Mouse (Mus musculus) megakaryocyte-erythroid progenitor cell, adult 5-6 weeks (primary cell): ENCODE measurements around the gene Gpr157. TPM values are rescaled to one million over a fixed set of nuclear protein-coding genes. Genes with fewer than 3 reads are reported as not detected.
A peak's percentile ranks its signal among the peaks of the same experiment; 100 is the strongest.

ENCODE experiments used
- ATAC-seq: replicated peaks from 2 replicates; pipeline ENCODE4 v1.8.0; 2016; ENCODE audit warnings: mild to moderate bottlenecking, inconsistent platforms; ENCODE audit not compliant: severe bottlenecking, poor library complexity, low FRiP score, low TSS enrichment
- total RNA-seq, 2 experiments: library from RNA; stranded (forward) in 1 of 2; stranded (reverse) in 1 of 2; fragments of 200-1000, 215-1000 nt in 1 of 2; fragments of >200 nt in 1 of 2; fragmentation: Nextera tagmentation in 1 of 2; gene quantifications; 2 replicates each; pipeline ENCODE4 v1.2.3; 2014 to 2017

Gpr157 gene
- total RNA-seq, 2 experiments from 2014 or later: 0.33 TPM

GRCm38 (mm10) chr4:150097847-150098246 lies 10.7 kb downstream of the Gpr157 start:
- ATAC-seq: no peak

GRCm38 (mm10) chr4:150098880-150099279 lies 11.7 kb downstream of the Gpr157 start:
- ATAC-seq: peak; percentile 83

GRCm38 (mm10) chr4:150102822-150103221 lies 15.7 kb downstream of the Gpr157 start:
- ATAC-seq: no peak

GRCm38 (mm10) chr4:150105671-150106070 lies 18.5 kb downstream of the Gpr157 start:
- ATAC-seq: no peak

- ATAC-seq: no peak
Measured at GRCm38 (mm10) chr4:150106637-150107036, 19.5 kb downstream of the Gpr157 start.

GRCm38 (mm10) chr4:150109636-150110035 lies 22.5 kb downstream of the Gpr157 start:
- ATAC-seq: peak; percentile 42; the same call in 1 of the 2 replicates

- no peak for ATAC-seq
Measured at GRCm38 (mm10) chr4:150110373-150110772, 23.2 kb downstream of the Gpr157 start.

- peak; percentile 71; the same call in 1 of the 2 replicates for ATAC-seq
Measured at GRCm38 (mm10) chr4:150112867-150113266, 25.7 kb downstream of the Gpr157 start.

GRCm38 (mm10) chr4:150114505-150115061 lies 27.4 kb downstream of the Gpr157 start:
- no peak for ATAC-seq

- ATAC-seq: peak; percentile 59
Measured at GRCm38 (mm10) chr4:150117311-150117710, 30.1 kb downstream of the Gpr157 start.

GRCm38 (mm10) chr4:150118163-150118562 lies 31.0 kb downstream of the Gpr157 start:
- ATAC-seq: no peak

- no peak for ATAC-seq
Measured at GRCm38 (mm10) chr4:150119055-150119454, 31.9 kb downstream of the Gpr157 start, which contains the start of gene Slc2a5. Gene Slc2a5 (plus strand): TSS chr4:150119283.

GRCm38 (mm10) chr4:150119640-150120039 lies 32.5 kb downstream of the Gpr157 start:
- ATAC-seq: no peak

GRCm38 (mm10) chr4:150120173-150120833 lies 33.1 kb downstream of the Gpr157 start:
- no peak for ATAC-seq

- ATAC-seq: no peak
Measured at GRCm38 (mm10) chr4:150121430-150121829, 34.3 kb downstream of the Gpr157 start.

- no peak for ATAC-seq
Measured at GRCm38 (mm10) chr4:150122476-150122875, 35.3 kb downstream of the Gpr157 start.

- ATAC-seq: no peak
Measured at GRCm38 (mm10) chr4:150126373-150126772, 39.2 kb downstream of the Gpr157 start.

GRCm38 (mm10) chr4:150127894-150128293 lies 40.7 kb downstream of the Gpr157 start:
- ATAC-seq: no peak

GRCm38 (mm10) chr4:150128571-150128970 lies 41.4 kb downstream of the Gpr157 start:
- ATAC-seq: no peak

- ATAC-seq: no peak
Measured at GRCm38 (mm10) chr4:150130661-150131060, 43.5 kb downstream of the Gpr157 start.

GRCm38 (mm10) chr4:150132692-150133271 lies 45.6 kb downstream of the Gpr157 start:
- peak; percentile 80 for ATAC-seq
